Mouse (Mus musculus) hindbrain, embryonic 11.5 days (tissue): Measurements from ENCODE around the gene Cog2. TPM values are rescaled to one million over a fixed set of nuclear protein-coding genes. Genes with fewer than 3 reads are reported as not detected.

Experiments used
- ATAC-seq: fragments of 200-750 bp; cut with Nextera tagmentation; 2 replicates; pipeline ENCODE4 v1.8.0; 2017; ENCODE audit warnings: mild to moderate bottlenecking, moderate TSS enrichment, moderate library complexity; ENCODE audit not compliant: low FRiP score
- DNase-seq: peaks from one replicate; pipeline ENCODE4 v3.0.0-alpha.2; 2015; ENCODE audit warnings: low spot score
- H3K27ac ChIP-seq: fragments of 300-500 bp; sonication (generic); 2 replicates; pipeline ENCODE4 v1.5.1; 2014; ENCODE audit warnings: mild to moderate bottlenecking, low read depth, low read length
- H3K27me3 ChIP-seq: fragments of 300-500 bp; sonication (generic); 2 replicates; pipeline ENCODE4 v1.6.1; 2014; ENCODE audit warnings: mild to moderate bottlenecking, low read length, moderate library complexity, mixed read lengths; ENCODE audit not compliant: control insufficient read depth, insufficient read depth
- H3K36me3 ChIP-seq: fragments of 300-500 bp; sonication (generic); 2 replicates; pipeline ENCODE4 v1.6.1; 2014; ENCODE audit warnings: mild to moderate bottlenecking, low read length, moderate library complexity, mixed read lengths; ENCODE audit not compliant: control insufficient read depth, insufficient read depth
- H3K4me1 ChIP-seq: fragments of 300-500 bp; sonication (generic); replicated peaks from 2 replicates; pipeline ENCODE4 v1.6.1; 2014; ENCODE audit warnings: low read length, mixed read lengths; ENCODE audit not compliant: control insufficient read depth, insufficient read depth
- H3K4me2 ChIP-seq: fragments of 300-500 bp; sonication (generic); replicated peaks from 2 replicates; pipeline ENCODE4 v1.6.1; 2014; ENCODE audit warnings: mild to moderate bottlenecking, low read depth, low read length
- H3K4me3 ChIP-seq: fragments of 300-500 bp; sonication (generic); 2 replicates; pipeline ENCODE4 v1.5.1; 2014; ENCODE audit warnings: low read depth, low read length
- H3K9ac ChIP-seq: fragments of 300-500 bp; sonication (generic); 2 replicates; pipeline ENCODE4 v1.6.1; 2014; ENCODE audit warnings: low read depth, low read length
- H3K9me3 ChIP-seq: fragments of 300-500 bp; sonication (generic); 2 replicates; pipeline ENCODE4 v1.6.1; 2016; ENCODE audit warnings: low read length; ENCODE audit not compliant: control insufficient read depth
- WGBS: fragments of 180-500 bp; shearing (Covaris S2); extraction: QIAGEN DNeasy Blood & Tissue Kit; methylation state at CpG from one replicate; pipeline ENCODE4 v1.1.7; 2014; 5-methylcytosine and 5-hydroxymethylcytosine counted together
- polyA plus RNA-seq: library from polyadenylated mRNA; unstranded; fragments of >200 nt; fragmentation: Nextera tagmentation; extraction: Ambion mirVana; gene quantifications from 2 replicates; pipeline ENCODE4 v1.2.1, GENCODE M21; 2014

Gene Cog2
- 35.8 and 39.5 TPM in 2 replicates for polyA plus RNA-seq

GRCm38 (mm10) chr8:124520249-124521080 lies at the start of gene Cog2:
Cog2 (plus strand) TSS chr8:124520767.
- Histone ChIP-seq H3K9ac (peak within 1 kb of the TSS; percentile 83), H3K9me3 (no peaks in the 10 kb centered on the region), H3K4me1 (peaks cover 2% of the 10 kb centered on the region; the same call in 1 of the 2 replicates), H3K4me2 (peak within 1 kb of the TSS; percentile 80), H3K27ac (no peak within 1 kb of the TSS), H3K36me3 (no peaks in the 10 kb centered on the region), H3K4me3 (peak within 1 kb of the TSS; percentile 91), H3K27me3 (no peaks in the 10 kb centered on the region)
- ATAC-seq (peak; percentile 97), DNase-seq (peak; percentile 96)
- 10% methylated on average over 50 of the region's 50 CpGs for WGBS

GRCm38 (mm10) chr8:124475690-124476089 lies 44.9 kb upstream of the Cog2 start:
- ATAC-seq (no peak), DNase-seq (no peak)
- Histone ChIP-seq H3K27me3 (no peaks in the 10 kb centered on the region), H3K9me3 (no peaks in the 10 kb centered on the region), H3K27ac (no peak overlapping the region), H3K9ac (no peak overlapping the region), H3K4me2 (no peak overlapping the region), H3K36me3 (no peaks in the 10 kb centered on the region), H3K4me3 (no peak overlapping the region), H3K4me1 (no peaks in the 10 kb centered on the region)
- WGBS: 84% methylated on average over 5 of the region's 5 CpGs

GRCm38 (mm10) chr8:124476701-124477100 lies 43.9 kb upstream of the Cog2 start:
- peak; percentile 42 for DNase-seq
- no peaks in the 10 kb centered on the region for H3K9me3 ChIP-seq
- H3K27ac ChIP-seq: peak overlapping the region; percentile 65
- no peak overlapping the region for H3K4me3 ChIP-seq
- H3K4me1 ChIP-seq: no peaks in the 10 kb centered on the region
- H3K4me2 ChIP-seq: no peak overlapping the region
- ATAC-seq: 0 out of 2 replicates have a peak, but pooled peaks have one; percentile 53
- WGBS: 58% methylated on average over 9 of the region's 9 CpGs
- H3K9ac ChIP-seq: no peak overlapping the region; the same call in 1 of the 2 replicates
- H3K27me3 ChIP-seq: no peaks in the 10 kb centered on the region
- H3K36me3 ChIP-seq: no peaks in the 10 kb centered on the region

- Histone ChIP-seq H3K9ac (no peak overlapping the region), H3K4me2 (no peak overlapping the region), H3K9me3 (no peaks in the 10 kb centered on the region), H3K27me3 (no peaks in the 10 kb centered on the region), H3K4me3 (no peak overlapping the region), H3K4me1 (no peaks in the 10 kb centered on the region), H3K27ac (no peak overlapping the region), H3K36me3 (no peaks in the 10 kb centered on the region)
- WGBS: 88% methylated on average over 3 of the region's 3 CpGs
- no peak for DNase-seq
- no peak for ATAC-seq
Measured at GRCm38 (mm10) chr8:124479251-124479650, 41.3 kb upstream of the Cog2 start.

- 85% methylated on average over 8 of the region's 8 CpGs for WGBS
- DNase-seq: no peak
- no peak for ATAC-seq
Measured at GRCm38 (mm10) chr8:124480321-124480720, 40.2 kb upstream of the Cog2 start.

GRCm38 (mm10) chr8:124482790-124483189 lies 37.8 kb upstream of the Cog2 start:
- no peak for ATAC-seq
- H3K4me2 ChIP-seq: no peak overlapping the region
- no peaks in the 10 kb centered on the region for H3K4me1 ChIP-seq
- 91% methylated on average over 2 of the region's 2 CpGs for WGBS
- no peak overlapping the region for H3K9ac ChIP-seq
- no peaks in the 10 kb centered on the region for H3K27me3 ChIP-seq
- DNase-seq: no peak
- H3K9me3 ChIP-seq: no peaks in the 10 kb centered on the region
- no peak overlapping the region for H3K27ac ChIP-seq
- no peak overlapping the region for H3K4me3 ChIP-seq
- no peaks in the 10 kb centered on the region for H3K36me3 ChIP-seq

More at GRCm38 (mm10) chr8:124480321-124480720, 40.2 kb upstream of the Cog2 start:
- Histone ChIP-seq H3K4me1 (no peaks in the 10 kb centered on the region), H3K27ac (no peak overlapping the region), H3K9ac (no peak overlapping the region), H3K4me3 (no peak overlapping the region), H3K36me3 (no peaks in the 10 kb centered on the region), H3K4me2 (no peak overlapping the region), H3K9me3 (no peaks in the 10 kb centered on the region), H3K27me3 (no peaks in the 10 kb centered on the region)

- Histone ChIP-seq H3K4me3 (no peak overlapping the region), H3K4me1 (no peaks in the 10 kb centered on the region), H3K36me3 (no peaks in the 10 kb centered on the region), H3K27me3 (no peaks in the 10 kb centered on the region), H3K4me2 (no peak overlapping the region), H3K9me3 (no peaks in the 10 kb centered on the region), H3K9ac (no peak overlapping the region), H3K27ac (no peak overlapping the region)
- DNase-seq (peak; percentile 9), ATAC-seq (no peak)
- 74% methylated on average over 7 of the region's 7 CpGs for WGBS
Measured at GRCm38 (mm10) chr8:124483356-124484115, 37.0 kb upstream of the Cog2 start.

- no peaks in the 10 kb centered on the region for H3K36me3 ChIP-seq
- no peak overlapping the region for H3K4me3 ChIP-seq
- H3K27ac ChIP-seq: no peak overlapping the region
- H3K4me1 ChIP-seq: no peaks in the 10 kb centered on the region
- ATAC-seq: no peak
- no peak overlapping the region for H3K9ac ChIP-seq
- no peaks in the 10 kb centered on the region for H3K27me3 ChIP-seq
- H3K9me3 ChIP-seq: no peaks in the 10 kb centered on the region
- no peak for DNase-seq
- WGBS: 94% methylated on average over 6 of the region's 6 CpGs
- no peak overlapping the region for H3K4me2 ChIP-seq
Measured at GRCm38 (mm10) chr8:124489311-124489710, 31.3 kb upstream of the Cog2 start.
